Mouse (Mus musculus) megakaryocyte, embryonic 14.5 days (primary cell): ENCODE results near the gene Cilp2.

Experiments used
- FLI1 ChIP-seq: IDR thresholded peaks from 2 replicates; pipeline ENCODE4 v1.6.1; 2012; ENCODE audit warnings: low read length, inconsistent platforms, mixed read lengths
- GATA1 ChIP-seq: IDR thresholded peaks from 3 replicates; pipeline ENCODE4 v1.6.1; 2012; ENCODE audit warnings: mixed read lengths, low read length, inconsistent platforms, borderline replicate concordance

DNA sequence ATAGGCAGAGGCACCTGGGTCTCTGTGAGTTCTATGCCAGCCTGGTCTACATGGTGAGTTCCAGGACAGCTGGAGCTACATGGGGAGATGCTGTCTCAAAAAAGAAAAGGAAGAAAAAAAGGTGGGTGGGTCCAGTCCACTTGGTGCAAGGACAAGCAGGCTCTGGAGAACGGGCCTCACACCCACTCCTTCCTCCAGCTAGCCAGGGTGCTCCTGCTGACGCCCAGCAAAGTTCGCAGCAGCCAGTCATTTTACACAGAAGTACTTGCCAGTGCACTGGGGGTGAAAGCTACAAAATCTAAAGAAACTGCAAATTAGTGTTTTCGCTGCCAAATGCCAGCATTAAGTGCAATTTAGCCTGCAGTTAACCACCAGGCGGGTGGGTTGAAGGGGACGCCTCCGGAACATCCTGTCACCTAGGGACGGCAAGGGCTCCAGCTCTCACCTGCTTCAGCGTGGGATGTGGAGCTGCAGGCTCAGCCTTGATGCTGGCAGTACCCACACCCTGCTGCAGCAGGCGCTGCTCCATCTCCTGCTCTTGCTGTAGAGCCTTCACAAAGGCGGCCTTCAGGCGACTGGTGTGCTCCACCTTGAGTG lies 25.1 kb upstream of the Cilp2 start:
- TF ChIP-seq GATA1 (no peak), FLI1 (no peak)
